Mouse (Mus musculus) testis, adult 2 months (tissue): ENCODE measurements around the gene Olfr1371. TPM values are rescaled to one million over a fixed set of nuclear protein-coding genes. Genes with fewer than 3 reads are reported as not detected.

Source experiments
- H3K27ac ChIP-seq: fragments of 200-500 bp; 2 replicates; pipeline ENCODE4 v1.5.1; 2012; ENCODE audit warnings: low read depth, low read length; ENCODE audit not compliant: control insufficient read depth, insufficient read depth
- H3K27me3 ChIP-seq: fragments of 200-500 bp; 2 replicates; pipeline ENCODE4 v1.6.1; 2012; ENCODE audit warnings: mild to moderate bottlenecking, low read length, moderate library complexity; ENCODE audit not compliant: control insufficient read depth, insufficient read depth
- H3K36me3 ChIP-seq: fragments of 200-500 bp; 2 replicates; pipeline ENCODE4 v1.6.1; 2012; ENCODE audit warnings: mild to moderate bottlenecking, low read length; ENCODE audit not compliant: control insufficient read depth, insufficient read depth
- H3K4me1 ChIP-seq: fragments of 200-500 bp; 2 replicates; pipeline ENCODE4 v1.6.1; 2012; ENCODE audit warnings: low read length; ENCODE audit not compliant: control insufficient read depth, insufficient read depth
- H3K4me3 ChIP-seq: fragments of 200-500 bp; 2 replicates; pipeline ENCODE4 v1.5.1; 2012; ENCODE audit warnings: low read depth, mild to moderate bottlenecking, low read length, moderate library complexity, mixed read lengths; ENCODE audit not compliant: control insufficient read depth
- CTCF ChIP-seq: fragments of 200-500 bp; IDR thresholded peaks from 2 replicates; pipeline ENCODE4 v1.5.1; 2012; ENCODE audit warnings: low read depth, mild to moderate bottlenecking, inconsistent platforms, low read length, moderate library complexity; ENCODE audit not compliant: control insufficient read depth, insufficient read depth, insufficient replicate concordance
- POLR2A ChIP-seq: fragments of 200-500 bp; IDR thresholded peaks from 2 replicates; pipeline ENCODE4 v1.6.1; 2012; ENCODE audit warnings: low read depth, mild to moderate bottlenecking, inconsistent platforms, low read length, moderate library complexity; ENCODE audit not compliant: control insufficient read depth
- polyA plus RNA-seq: library from polyadenylated mRNA; depleted of rRNA; stranded (reverse); fragments of >200 nt; gene quantifications from 2 replicates; pipeline ENCODE4 v1.2.3, GENCODE M21; 2012

Gene Olfr1371
- polyA plus RNA-seq, 1 experiment = 0.28 TPM

- Histone ChIP-seq H3K4me3 (no peak overlapping the region), H3K4me1 (peaks cover 6% of the 10 kb centered on the region), H3K27ac (no peak overlapping the region; the same call in 1 of the 2 replicates), H3K27me3 (no peaks in the 10 kb centered on the region), H3K36me3 (no peaks in the 10 kb centered on the region)
- TF ChIP-seq POLR2A (no peak), CTCF (peak; percentile 64; the same call in 1 of the 2 replicates)
These were observed 40.0 kb upstream of the Olfr1371 start for GRCm38 (mm10) chr11:52253674-52254375.

DNA sequence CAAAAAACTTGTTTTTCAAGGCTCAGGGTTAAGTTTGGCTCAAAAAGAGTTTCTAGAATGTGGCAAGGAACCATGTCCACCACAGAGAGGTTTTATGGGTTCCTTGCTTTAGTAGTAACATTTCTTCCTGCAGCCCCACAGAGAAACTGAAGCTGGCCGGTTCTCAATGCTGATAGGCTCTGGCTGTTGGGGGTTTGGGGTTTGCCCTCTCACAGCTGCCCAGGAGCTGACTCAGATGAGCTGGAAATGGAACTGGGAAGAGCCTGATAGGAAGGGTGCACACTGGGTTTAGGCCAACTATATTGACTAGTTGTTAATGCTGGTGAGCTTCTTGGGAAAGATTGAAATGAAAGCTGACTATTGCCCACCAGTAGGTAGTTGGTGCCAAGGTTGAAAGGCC lies 38.9 kb upstream of the Olfr1371 start:
- Histone ChIP-seq H3K4me3 (no peak overlapping the region), H3K36me3 (no peaks in the 10 kb centered on the region), H3K27me3 (no peaks in the 10 kb centered on the region), H3K27ac (peak overlapping the region; percentile 37; the same call in 1 of the 2 replicates), H3K4me1 (peaks cover 6% of the 10 kb centered on the region)
- TF ChIP-seq CTCF (no peak), POLR2A (no peak)

DNA sequence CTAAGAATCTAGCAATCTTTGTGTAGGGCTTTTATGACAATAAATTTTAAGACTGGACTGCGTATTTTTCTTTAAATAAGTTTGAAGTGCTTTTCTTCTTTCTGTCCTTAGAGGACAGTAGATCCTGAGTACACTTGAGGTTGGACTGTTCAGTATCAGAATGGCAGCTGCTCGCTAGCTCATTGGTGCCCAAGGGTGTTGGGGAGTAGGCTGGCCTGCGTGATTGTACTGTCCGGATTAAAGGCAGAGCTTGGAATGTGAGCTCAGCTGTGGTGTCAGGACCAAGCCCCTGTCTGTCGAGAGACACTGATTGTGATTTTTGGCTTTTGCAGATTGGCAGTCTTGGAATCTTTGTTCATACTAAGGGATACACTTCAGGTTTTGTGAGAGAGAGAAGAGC lies 38.0 kb upstream of the Olfr1371 start:
- Histone ChIP-seq H3K27ac (peak overlapping the region; percentile 46), H3K4me3 (no peak overlapping the region), H3K4me1 (peaks cover 6% of the 10 kb centered on the region), H3K36me3 (no peaks in the 10 kb centered on the region), H3K27me3 (no peaks in the 10 kb centered on the region)
- TF ChIP-seq CTCF (no peak), POLR2A (no peak)

DNA sequence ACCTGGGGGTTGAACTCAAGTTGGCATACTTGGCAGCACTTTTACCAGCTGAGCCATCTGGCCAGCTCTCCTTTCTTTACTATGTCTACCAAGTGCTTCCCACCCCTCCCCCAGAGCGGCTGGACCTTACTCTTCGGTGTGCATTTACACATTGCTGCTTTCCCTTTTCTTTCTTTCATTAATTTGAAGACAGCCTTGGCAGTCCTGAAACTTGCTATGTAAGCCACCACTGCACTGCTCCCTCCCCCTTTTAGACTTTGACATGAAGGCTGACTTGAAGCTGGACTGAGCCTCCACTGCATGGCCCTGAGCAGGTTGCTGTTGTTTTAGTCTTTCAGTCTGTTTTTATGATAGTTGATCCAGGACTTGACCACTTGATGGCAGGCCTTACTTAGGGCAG lies 35.7 kb upstream of the Olfr1371 start:
- H3K4me3 ChIP-seq = no peak overlapping the region
- H3K27me3 ChIP-seq = no peaks in the 10 kb centered on the region
- TF ChIP-seq POLR2A = no peak
- no peak for TF ChIP-seq CTCF
- peaks cover 6% of the 10 kb centered on the region for H3K4me1 ChIP-seq
- H3K27ac ChIP-seq = no peak overlapping the region
- no peaks in the 10 kb centered on the region for H3K36me3 ChIP-seq

DNA sequence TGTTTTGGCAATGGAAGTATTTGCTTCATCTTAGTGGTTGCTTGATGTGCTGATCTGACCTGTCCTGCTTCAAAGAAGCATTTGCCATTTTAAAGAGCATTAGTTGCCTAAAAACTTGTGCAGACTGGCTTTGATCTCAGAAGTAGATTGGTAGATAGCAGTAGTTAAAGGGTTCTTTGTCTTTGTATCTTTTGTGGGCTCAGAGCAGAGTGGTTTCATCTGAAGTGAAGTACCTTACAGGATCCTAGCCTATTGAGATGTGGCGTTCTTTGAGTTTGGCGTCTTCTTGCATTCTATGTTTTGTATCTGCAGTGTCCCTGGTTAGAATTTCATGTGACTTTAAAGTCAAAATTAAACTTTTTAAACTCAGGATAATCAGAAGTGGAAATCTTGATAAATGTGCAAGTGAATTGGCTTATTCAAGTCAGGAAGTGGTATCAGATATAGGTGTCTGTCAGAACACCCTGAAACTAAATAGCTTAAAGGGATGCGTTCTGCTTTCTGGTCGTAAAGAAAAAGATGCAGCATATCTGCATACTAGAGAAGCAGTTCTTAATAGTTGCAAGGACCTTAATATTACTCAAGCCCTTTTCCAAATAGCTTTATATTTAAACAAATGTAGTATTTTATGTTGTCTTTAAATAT lies 27.2 kb upstream of the Olfr1371 start:
- no peak overlapping the region for H3K4me3 ChIP-seq
- H3K36me3 ChIP-seq = peaks cover 1% of the 10 kb centered on the region
- H3K27ac ChIP-seq = no peak overlapping the region
- H3K27me3 ChIP-seq = no peaks in the 10 kb centered on the region
- no peak for TF ChIP-seq POLR2A
- no peak for TF ChIP-seq CTCF
- H3K4me1 ChIP-seq = no peaks in the 10 kb centered on the region

DNA sequence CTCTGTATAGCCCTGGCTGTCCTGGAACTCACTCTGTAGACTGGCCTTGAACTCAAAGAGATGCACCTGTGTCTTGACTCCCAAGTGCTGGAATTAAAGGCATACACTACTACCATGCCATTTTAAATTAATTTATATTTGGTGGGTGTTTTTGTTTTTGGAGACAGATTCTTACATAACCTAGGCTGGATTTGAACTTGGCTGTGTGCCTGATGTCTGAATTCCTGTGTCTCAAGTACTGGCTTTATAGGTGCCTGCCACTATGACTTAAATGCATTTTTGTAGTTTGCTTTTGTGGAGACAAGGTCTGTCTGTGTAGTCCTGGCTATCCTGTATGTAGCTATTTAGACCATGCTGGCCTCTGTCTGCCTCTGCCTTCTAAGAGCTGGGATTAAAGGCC lies 20.7 kb upstream of the Olfr1371 start:
- Histone ChIP-seq H3K36me3 (no peaks in the 10 kb centered on the region; the same call in 1 of the 2 replicates), H3K27me3 (no peaks in the 10 kb centered on the region), H3K4me3 (peak overlapping the region; percentile 37; the same call in 1 of the 2 replicates), H3K4me1 (no peaks in the 10 kb centered on the region; the same call in 1 of the 2 replicates), H3K27ac (no peak overlapping the region)
- TF ChIP-seq CTCF (no peak), POLR2A (no peak)

DNA sequence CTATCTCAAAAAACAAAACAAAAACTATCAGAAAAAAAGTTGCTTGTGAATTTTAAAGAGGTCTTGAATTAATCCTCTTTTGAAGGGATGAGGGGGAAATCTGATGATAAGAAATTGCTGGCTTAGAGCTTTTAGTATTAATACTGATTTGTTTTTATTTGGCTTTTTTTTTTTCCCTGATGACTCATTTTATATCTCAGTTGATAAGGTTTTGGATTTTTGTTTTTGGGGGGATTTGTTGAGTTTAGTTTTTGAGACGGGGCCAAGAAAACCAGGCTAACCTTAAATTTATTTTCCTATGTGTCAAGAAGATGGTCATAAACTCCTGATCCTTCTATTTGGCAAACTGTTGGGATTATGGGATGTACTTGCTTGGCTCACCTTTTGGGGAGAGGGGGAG lies 20.1 kb upstream of the Olfr1371 start:
- H3K4me3 ChIP-seq = peak overlapping the region; percentile 73; the same call in 1 of the 2 replicates
- H3K27me3 ChIP-seq = no peaks in the 10 kb centered on the region
- TF ChIP-seq POLR2A (no peak), CTCF (no peak)
- H3K4me1 ChIP-seq = no peaks in the 10 kb centered on the region; the same call in 1 of the 2 replicates
- H3K36me3 ChIP-seq = no peaks in the 10 kb centered on the region; the same call in 1 of the 2 replicates
- H3K27ac ChIP-seq = no peak overlapping the region
